Mouse (Mus musculus) limb, embryonic 13.5 days (tissue): Measurements from ENCODE around the gene Mcts1. TPM values are rescaled to one million over a fixed set of nuclear protein-coding genes. Genes with fewer than 3 reads are reported as not detected.
A peak's percentile ranks its signal among the peaks of the same experiment; 100 is the strongest.

Source experiments
- ATAC-seq: fragments of 200-750 bp; cut with Nextera tagmentation; 2 replicates; pipeline ENCODE4 v1.8.0; 2017; ENCODE audit warnings: low read depth, moderate number of reproducible peaks, moderate TSS enrichment; ENCODE audit not compliant: low FRiP score
- H3K27ac ChIP-seq: fragments of 300-500 bp; sonication (generic); 2 replicates; pipeline ENCODE4 v1.5.1; 2015; ENCODE audit warnings: inconsistent platforms, mild to moderate bottlenecking, moderate library complexity
- H3K27me3 ChIP-seq: fragments of 300-500 bp; sonication (generic); 2 replicates; pipeline ENCODE4 v1.6.1; 2015; ENCODE audit warnings: mild to moderate bottlenecking, inconsistent platforms
- H3K36me3 ChIP-seq: fragments of 300-500 bp; sonication (generic); 2 replicates; pipeline ENCODE4 v1.6.1; 2015; ENCODE audit warnings: inconsistent platforms, mild to moderate bottlenecking, moderate library complexity
- H3K4me1 ChIP-seq: fragments of 300-500 bp; sonication (generic); 2 replicates; pipeline ENCODE4 v1.6.1; 2015; ENCODE audit warnings: inconsistent platforms
- H3K4me2 ChIP-seq: fragments of 300-500 bp; sonication (generic); replicated peaks from 2 replicates; pipeline ENCODE4 v1.6.1; 2015; ENCODE audit warnings: inconsistent platforms, mild to moderate bottlenecking, moderate library complexity
- H3K4me3 ChIP-seq: fragments of 300-500 bp; sonication (generic); 2 replicates; pipeline ENCODE4 v1.5.1; 2015; ENCODE audit warnings: moderate library complexity, mild to moderate bottlenecking, inconsistent platforms
- H3K9ac ChIP-seq: fragments of 300-500 bp; sonication (generic); 2 replicates; pipeline ENCODE4 v1.6.1; 2015; ENCODE audit warnings: mild to moderate bottlenecking, inconsistent platforms
- H3K9me3 ChIP-seq: fragments of 300-500 bp; sonication (generic); 2 replicates; pipeline ENCODE4 v1.6.1; 2016; ENCODE audit warnings: inconsistent platforms
- WGBS: fragments of 180-500 bp; shearing (Covaris S2); methylation state at CpG from one replicate; pipeline ENCODE4 v1.1.7; 2015; 5-methylcytosine and 5-hydroxymethylcytosine counted together
- polyA plus RNA-seq: library from polyadenylated mRNA; unstranded; fragments of >200 nt; fragmentation: Nextera tagmentation; extraction: Ambion mirVana; gene quantifications from 2 replicates; pipeline ENCODE4 v1.2.1, GENCODE M21; 2015

Gene Mcts1
- polyA plus RNA-seq = 102 and 108 TPM in 2 replicates

GRCm38 (mm10) chrX:38600177-38600994, at the start of gene Mcts1:
TSS of gene Mcts1 (plus strand) at chrX:38600578.
- H3K4me1 ChIP-seq = no peaks in the 10 kb centered on the region
- peak within 1 kb of the TSS; percentile 65 for H3K27ac ChIP-seq
- H3K27me3 ChIP-seq = no peaks in the 10 kb centered on the region
- no peaks in the 10 kb centered on the region for H3K36me3 ChIP-seq
- peak; percentile 89 for ATAC-seq
- H3K4me2 ChIP-seq = peak within 1 kb of the TSS; percentile 66
- H3K4me3 ChIP-seq = peak within 1 kb of the TSS; percentile 53
- H3K9ac ChIP-seq = peak within 1 kb of the TSS; percentile 64
- WGBS = 14% methylated on average over 25 of the region's 26 CpGs
- no peaks in the 10 kb centered on the region for H3K9me3 ChIP-seq

GRCm38 (mm10) chrX:38553255-38553654, 47.1 kb upstream of the Mcts1 start:
- Histone ChIP-seq H3K4me1 (no peaks in the 10 kb centered on the region), H3K9ac (no peak overlapping the region), H3K27ac (no peak overlapping the region), H3K36me3 (peaks cover 5% of the 10 kb centered on the region), H3K4me2 (no peak overlapping the region), H3K4me3 (no peak overlapping the region), H3K9me3 (no peaks in the 10 kb centered on the region), H3K27me3 (no peaks in the 10 kb centered on the region)
- ATAC-seq = no peak

GRCm38 (mm10) chrX:38563941-38564541, 36.3 kb upstream of the Mcts1 start:
- Histone ChIP-seq H3K4me2 (peak overlapping the region; percentile 72), H3K27ac (peak overlapping the region; percentile 93), H3K4me3 (peak overlapping the region; percentile 53), H3K9ac (peak overlapping the region; percentile 71), H3K27me3 (no peaks in the 10 kb centered on the region), H3K4me1 (no peaks in the 10 kb centered on the region), H3K36me3 (peaks cover 18% of the 10 kb centered on the region), H3K9me3 (no peaks in the 10 kb centered on the region)
- 16% methylated on average over 9 of the region's 19 CpGs for WGBS
- no peak; the same call in 1 of the 2 replicates for ATAC-seq

GRCm38 (mm10) chrX:38564542-38565175, 35.7 kb upstream of the Mcts1 start:
- peaks cover 13% of the 10 kb centered on the region for H3K36me3 ChIP-seq
- peak overlapping the region; percentile 71 for H3K9ac ChIP-seq
- H3K9me3 ChIP-seq = no peaks in the 10 kb centered on the region
- WGBS = 23% methylated on average over 42 of the region's 52 CpGs
- no peaks in the 10 kb centered on the region for H3K27me3 ChIP-seq
- peak overlapping the region; percentile 53 for H3K4me3 ChIP-seq
- ATAC-seq = peak; percentile 95
- peak overlapping the region; percentile 93 for H3K27ac ChIP-seq
- H3K4me2 ChIP-seq = peak overlapping the region; percentile 72
- H3K4me1 ChIP-seq = no peaks in the 10 kb centered on the region

- Histone ChIP-seq H3K4me2 (peak overlapping the region; percentile 62), H3K4me1 (no peaks in the 10 kb centered on the region), H3K4me3 (peak overlapping the region; percentile 53), H3K27me3 (no peaks in the 10 kb centered on the region), H3K9ac (peak overlapping the region; percentile 63), H3K27ac (peak overlapping the region; percentile 83), H3K36me3 (peaks cover 8% of the 10 kb centered on the region), H3K9me3 (no peaks in the 10 kb centered on the region)
- 21% methylated on average over 8 of the region's 8 CpGs for whole genome bisulfite sequencing
- 0 out of 2 replicates have a peak, but pooled peaks have one; percentile 0 for ATAC-seq
These were observed 35.2 kb upstream of the Mcts1 start for GRCm38 (mm10) chrX:38565176-38565542.

GRCm38 (mm10) chrX:38566521-38567205, 33.7 kb upstream of the Mcts1 start:
- Histone ChIP-seq H3K4me3 (no peak overlapping the region), H3K9ac (no peak overlapping the region), H3K4me1 (no peaks in the 10 kb centered on the region), H3K36me3 (no peaks in the 10 kb centered on the region), H3K27me3 (no peaks in the 10 kb centered on the region), H3K27ac (no peak overlapping the region), H3K4me2 (no peak overlapping the region), H3K9me3 (no peaks in the 10 kb centered on the region)
- no peak for ATAC-seq
- WGBS = 74% methylated on average over 6 of the region's 6 CpGs

GRCm38 (mm10) chrX:38576078-38576477, 24.3 kb upstream of the Mcts1 start, which contains the start of gene Cul4b:
TSS of gene Cul4b (minus strand) at chrX:38576196.
- Histone ChIP-seq H3K36me3 (no peaks in the 10 kb centered on the region), H3K9ac (no peak within 1 kb of the TSS), H3K4me2 (no peak within 1 kb of the TSS), H3K9me3 (no peaks in the 10 kb centered on the region), H3K27me3 (no peaks in the 10 kb centered on the region), H3K27ac (no peak within 1 kb of the TSS), H3K4me3 (no peak within 1 kb of the TSS), H3K4me1 (no peaks in the 10 kb centered on the region)
- WGBS = 81% methylated on average over 15 of the region's 15 CpGs
- ATAC-seq = no peak

GRCm38 (mm10) chrX:38581140-38581539, 19.2 kb upstream of the Mcts1 start:
- Histone ChIP-seq H3K4me2 (no peak overlapping the region), H3K4me3 (no peak overlapping the region), H3K27me3 (no peaks in the 10 kb centered on the region), H3K4me1 (no peaks in the 10 kb centered on the region), H3K9me3 (no peaks in the 10 kb centered on the region), H3K36me3 (no peaks in the 10 kb centered on the region), H3K9ac (no peak overlapping the region), H3K27ac (no peak overlapping the region)
- WGBS = 95% methylated on average over 1 of the region's 1 CpGs
- no peak for ATAC-seq

- Histone ChIP-seq H3K27ac (no peak overlapping the region), H3K4me2 (no peak overlapping the region), H3K9me3 (no peaks in the 10 kb centered on the region), H3K4me1 (no peaks in the 10 kb centered on the region), H3K27me3 (no peaks in the 10 kb centered on the region), H3K36me3 (no peaks in the 10 kb centered on the region), H3K4me3 (no peak overlapping the region), H3K9ac (no peak overlapping the region)
- ATAC-seq = no peak
These were observed 17.1 kb upstream of the Mcts1 start for GRCm38 (mm10) chrX:38583261-38583660.

GRCm38 (mm10) chrX:38589827-38590226, 10.6 kb upstream of the Mcts1 start:
- no peak overlapping the region for H3K27ac ChIP-seq
- H3K9ac ChIP-seq = no peak overlapping the region
- no peak for ATAC-seq
- no peaks in the 10 kb centered on the region for H3K4me1 ChIP-seq
- no peak overlapping the region for H3K4me3 ChIP-seq
- H3K27me3 ChIP-seq = no peaks in the 10 kb centered on the region
- WGBS = 33% methylated on average over 4 of the region's 4 CpGs
- H3K36me3 ChIP-seq = no peaks in the 10 kb centered on the region
- H3K9me3 ChIP-seq = no peaks in the 10 kb centered on the region
- H3K4me2 ChIP-seq = no peak overlapping the region

GRCm38 (mm10) chrX:38591749-38592148, 8.6 kb upstream of the Mcts1 start:
- Histone ChIP-seq H3K9me3 (no peaks in the 10 kb centered on the region), H3K4me2 (no peak overlapping the region), H3K9ac (no peak overlapping the region), H3K27me3 (no peaks in the 10 kb centered on the region), H3K4me3 (no peak overlapping the region), H3K36me3 (no peaks in the 10 kb centered on the region), H3K4me1 (no peaks in the 10 kb centered on the region), H3K27ac (no peak overlapping the region)
- WGBS = 91% methylated on average over 3 of the region's 3 CpGs
- no peak for ATAC-seq
